Mouse (Mus musculus) cerebellum, adult 9-11 months (tissue): Measurements from ENCODE around the gene Rabggta.

ENCODE experiments used
- DNase-seq: peaks from one replicate; pipeline ENCODE4 v3.0.0; 2022

Rabggta gene

DNA sequence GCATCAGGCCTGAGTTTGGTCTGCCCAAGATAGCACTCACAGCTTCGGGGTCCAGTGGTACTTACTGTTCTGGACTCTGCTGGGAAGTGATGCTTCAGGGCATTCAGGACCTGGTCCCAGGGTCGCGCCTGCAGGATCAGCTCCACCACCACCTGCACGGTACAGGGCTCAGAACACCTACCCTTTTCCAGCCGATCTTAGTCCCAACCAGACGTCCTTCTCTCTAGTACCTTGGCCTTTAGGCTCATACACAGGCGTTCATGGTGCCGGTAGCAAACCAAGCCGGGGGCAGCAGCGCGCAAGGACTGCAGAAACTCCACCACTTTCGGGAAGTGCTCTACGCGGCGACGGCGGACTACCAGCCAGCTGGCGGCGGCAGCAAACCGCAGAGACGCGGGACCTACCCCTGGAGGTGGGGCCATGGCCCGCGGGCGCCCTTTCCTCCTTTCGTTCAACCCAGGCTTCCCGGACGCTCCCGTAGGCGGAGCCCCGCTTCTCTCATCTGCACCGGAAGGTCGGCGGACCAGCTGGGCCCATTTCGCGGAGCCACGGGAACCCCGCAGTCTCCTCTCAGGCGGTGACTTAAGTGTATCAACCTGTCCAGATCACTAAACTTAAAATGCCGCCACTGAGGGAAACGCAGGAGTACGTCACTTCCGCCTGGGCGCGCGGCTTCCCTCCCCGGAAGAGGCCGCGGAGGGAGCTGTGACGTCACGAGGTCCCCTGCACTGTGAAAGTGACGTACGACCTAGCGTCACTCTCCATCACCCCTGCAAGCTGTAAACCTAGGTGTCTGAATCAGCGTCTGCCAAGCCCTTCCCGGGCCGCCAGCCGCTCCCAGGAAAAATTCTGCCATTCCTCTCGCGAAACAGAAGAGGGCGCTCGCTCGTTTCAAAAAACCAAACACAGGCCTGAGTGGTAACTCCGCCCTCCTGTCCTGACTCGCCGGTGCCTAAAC is 40.6 kb downstream of the Rabggta start, which contains the start of gene Tinf2:
Gene Tinf2 (minus strand): TSS at position 661 of the 958 bp plus-strand sequence.
- DNase-seq = peak; percentile 98

- no peak for DNase-seq
Measured at GRCm38 (mm10) chr14:55677615-55678014, 44.4 kb downstream of the Rabggta start.

DNA sequence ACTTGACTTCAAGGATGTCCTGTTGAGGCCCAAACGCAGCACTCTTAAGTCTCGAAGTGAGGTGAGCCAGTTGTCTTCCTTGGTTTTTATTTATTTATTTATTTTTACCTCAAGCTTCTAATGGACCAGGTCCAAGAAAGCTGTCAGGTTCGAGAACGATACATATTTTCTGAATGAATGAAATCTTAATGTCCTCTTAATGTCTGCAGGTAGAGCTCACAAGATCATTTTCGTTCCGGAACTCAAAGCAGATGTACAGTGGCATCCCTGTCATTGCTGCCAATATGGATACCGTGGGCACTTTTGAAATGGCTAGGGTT is 49.4 kb downstream of the Rabggta start:
- no peak for DNase-seq

GRCm38 (mm10) chr14:55671833-55672740 is 50.0 kb downstream of the Rabggta start, which contains the start of the genes Gmpr2 and Nedd8:
TSS of gene Gmpr2 (plus strand) at chr14:55671941.
TSS of gene Nedd8 (minus strand) at chr14:55672124.
- peak; percentile 93 for DNase-seq

- DNase-seq = no peak
Measured at GRCm38 (mm10) chr14:55671486-55671832, 50.6 kb downstream of the Rabggta start.
